Mouse (Mus musculus): ENCODE measurements around the gene Agrn. TPM values are rescaled to one million over a fixed set of nuclear protein-coding genes. Genes with fewer than 3 reads are reported as not detected.
"Not testable (repeated sequence)": the region's sequence is repeated elsewhere in the genome, so short reads cannot be mapped to it uniquely, and the experiment has no call there.

Gene Agrn
- total RNA-seq, 1 experiment from 2014 or later, result 2.1 TPM

DNA sequence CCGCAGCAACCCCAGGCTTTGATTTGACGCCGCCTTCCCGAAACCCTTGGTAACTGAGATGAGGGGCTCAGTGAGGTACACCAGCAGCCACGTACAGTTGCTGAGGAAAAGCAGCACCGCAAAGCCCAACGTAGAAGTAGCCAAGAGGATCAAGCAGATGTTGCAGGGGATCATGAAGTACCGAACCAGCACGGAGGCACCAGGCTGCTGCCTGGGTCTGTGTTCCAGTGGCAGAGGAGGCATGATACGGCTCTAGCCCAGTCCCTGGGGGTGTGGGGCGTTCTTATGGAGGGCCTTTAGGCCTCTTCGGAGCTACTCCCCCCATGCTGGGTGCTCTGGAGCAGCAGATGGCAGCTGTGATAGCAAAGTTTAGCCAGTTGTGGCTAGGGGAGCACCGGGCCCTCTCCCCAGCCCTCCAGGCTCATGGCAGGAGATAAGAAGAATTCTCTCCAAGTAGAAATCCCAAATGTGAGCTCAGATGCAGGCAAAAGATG lies 11.8 kb downstream of the Agrn start:
- no peak for ATAC-seq (replicated peaks in 1 of 2; ENCODE audit: insufficient read depth in 1 of 2, low FRiP score in 2 of 2, low TSS enrichment in 1 of 2, low read depth in 1 of 2, poor library complexity in 2 of 2, severe bottlenecking in 2 of 2)

DNA sequence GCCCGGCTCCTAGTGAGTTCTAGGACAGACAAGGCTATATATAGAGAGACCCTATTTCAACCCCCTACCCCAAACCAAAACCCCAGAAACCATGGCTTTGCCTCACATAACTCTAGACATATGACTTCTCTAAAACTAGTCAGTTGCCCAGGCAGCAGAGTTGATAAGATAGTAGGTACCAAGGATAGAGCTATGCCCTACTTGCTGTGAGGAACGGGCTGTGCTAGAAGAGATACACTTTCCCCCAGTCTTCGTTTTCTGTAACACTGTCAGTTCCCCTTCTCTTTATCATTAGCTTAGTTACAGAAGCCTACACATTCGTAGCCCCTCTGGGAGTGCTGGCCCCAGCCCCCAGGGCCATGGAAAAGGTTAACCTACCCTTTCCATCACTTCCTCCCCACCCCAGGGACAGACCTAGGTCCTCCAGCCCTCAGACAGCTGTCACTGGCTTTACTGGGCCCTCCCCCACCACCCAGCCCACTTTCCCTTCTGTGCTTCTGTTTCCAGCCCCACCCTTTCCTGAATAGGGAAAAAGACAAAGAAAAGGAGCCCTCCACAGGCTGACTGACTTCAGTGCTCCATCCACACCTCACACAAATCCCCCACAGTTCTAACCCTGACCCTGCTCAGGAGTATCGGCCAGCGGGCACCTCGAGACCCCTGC lies 12.9 kb downstream of the Agrn start:
- ATAC-seq (replicated peaks in 1 of 2; ENCODE audit: insufficient read depth in 1 of 2, low FRiP score in 2 of 2, low TSS enrichment in 1 of 2, low read depth in 1 of 2, poor library complexity in 2 of 2, severe bottlenecking in 2 of 2), result no peak

DNA sequence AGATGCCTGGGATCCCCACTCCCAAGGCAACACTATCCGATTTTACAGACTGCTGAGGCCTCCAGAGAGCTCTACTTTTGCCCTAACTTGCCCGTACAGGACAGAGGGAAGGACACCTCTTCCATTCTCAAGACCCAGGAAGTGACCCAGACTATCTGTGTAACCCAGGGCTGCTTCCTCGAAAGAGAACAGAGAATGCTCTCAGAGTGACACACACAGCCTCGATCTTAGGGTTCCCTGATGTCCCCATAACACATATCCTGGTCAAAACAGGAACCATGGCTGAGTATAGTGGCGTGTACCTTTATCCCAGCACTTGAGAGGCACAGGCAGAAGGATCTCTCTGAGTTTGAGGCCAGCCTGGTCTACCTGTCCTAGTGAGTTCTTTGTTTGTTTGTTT lies 13.5 kb downstream of the Agrn start:
- no peak for ATAC-seq (replicated peaks in 1 of 2; ENCODE audit: insufficient read depth in 1 of 2, low FRiP score in 2 of 2, low TSS enrichment in 1 of 2, low read depth in 1 of 2, poor library complexity in 2 of 2, severe bottlenecking in 2 of 2)

DNA sequence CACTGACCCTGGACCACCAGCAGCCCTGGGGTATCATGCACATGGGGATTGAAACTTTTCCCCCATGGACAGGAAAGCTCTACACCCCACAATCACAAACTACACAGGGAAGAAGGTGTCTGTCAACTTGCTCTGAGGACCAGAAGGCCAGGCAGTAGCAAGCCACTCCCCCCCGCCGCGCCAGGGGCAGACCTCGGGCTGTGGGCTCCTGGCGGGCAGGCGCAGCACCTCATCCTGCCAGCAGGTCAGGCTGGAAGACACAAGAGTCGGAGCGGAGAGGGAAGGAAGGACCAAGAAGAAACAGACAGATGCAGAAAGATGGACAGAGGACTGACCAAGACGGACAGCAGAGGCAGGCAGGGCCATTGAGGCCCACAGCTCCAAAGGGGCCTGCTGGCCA lies 19.7 kb downstream of the Agrn start:
- ATAC-seq (replicated peaks in 1 of 2; ENCODE audit: insufficient read depth in 1 of 2, low FRiP score in 2 of 2, low TSS enrichment in 1 of 2, low read depth in 1 of 2, poor library complexity in 2 of 2, severe bottlenecking in 2 of 2), result no peak

DNA sequence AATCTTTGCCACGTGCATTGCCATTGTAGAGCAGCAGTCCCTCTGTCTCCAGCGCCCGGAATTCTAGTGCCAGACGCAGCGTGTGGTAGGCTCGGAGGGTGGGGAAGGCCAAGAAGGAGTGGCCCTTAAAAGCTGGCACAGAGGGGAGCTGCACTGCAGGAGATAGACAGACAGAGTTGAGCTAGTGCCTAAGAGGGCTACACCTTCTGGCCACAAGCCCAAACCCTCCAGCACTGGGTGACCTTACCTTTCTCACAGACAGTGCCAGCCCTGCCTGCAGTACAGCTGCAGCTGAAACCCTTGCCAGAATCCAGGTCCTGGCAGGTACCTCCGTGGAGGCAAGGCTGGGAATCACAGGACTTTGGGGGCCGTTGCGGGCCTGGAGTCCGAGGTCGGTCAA lies 25.5 kb downstream of the Agrn start:
- no peak for ATAC-seq (replicated peaks in 1 of 2; ENCODE audit: insufficient read depth in 1 of 2, low FRiP score in 2 of 2, low TSS enrichment in 1 of 2, low read depth in 1 of 2, poor library complexity in 2 of 2, severe bottlenecking in 2 of 2)

DNA sequence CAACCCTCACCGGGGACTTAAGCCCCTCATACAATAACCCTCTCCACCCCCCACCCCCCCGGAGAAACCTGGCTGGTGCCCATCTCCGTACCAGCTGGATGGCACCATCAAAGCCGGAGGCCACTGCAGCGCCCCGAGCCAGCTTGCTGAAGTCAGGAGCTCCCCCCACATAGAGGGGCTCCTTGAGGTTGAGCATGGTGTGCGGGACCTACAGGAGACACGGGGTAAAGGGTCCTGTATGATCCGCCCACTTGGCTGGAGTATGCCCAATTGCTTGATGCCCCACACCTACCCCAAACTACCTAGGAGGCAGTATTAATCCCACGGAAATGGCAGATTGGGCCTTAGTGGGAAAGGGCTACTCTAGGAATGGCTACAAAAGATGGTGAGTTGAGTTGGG lies 28.2 kb downstream of the Agrn start:
- no peak for ATAC-seq (replicated peaks in 1 of 2; ENCODE audit: insufficient read depth in 1 of 2, low FRiP score in 2 of 2, low TSS enrichment in 1 of 2, low read depth in 1 of 2, poor library complexity in 2 of 2, severe bottlenecking in 2 of 2)

DNA sequence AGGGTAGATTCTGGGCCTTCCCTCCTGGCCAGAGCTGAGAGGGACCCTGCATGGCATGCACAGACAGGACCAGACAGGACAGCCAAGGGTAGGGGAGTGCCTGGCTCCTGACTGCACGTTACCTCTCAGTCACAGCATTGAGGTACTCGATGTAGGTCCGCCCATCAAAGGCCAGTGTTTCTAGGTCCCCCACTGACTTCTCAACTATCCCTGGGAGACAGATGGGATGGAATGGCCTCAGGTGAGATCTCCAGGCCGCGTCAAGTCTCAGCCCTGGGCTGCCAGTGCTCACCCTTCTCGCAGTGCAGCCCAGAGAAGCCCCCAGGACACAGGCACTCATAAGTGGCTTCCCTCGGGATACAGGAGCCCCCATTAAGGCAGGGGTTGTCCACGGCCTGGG lies 28.7 kb downstream of the Agrn start:
- no peak for ATAC-seq (replicated peaks in 1 of 2; ENCODE audit: insufficient read depth in 1 of 2, low FRiP score in 2 of 2, low TSS enrichment in 1 of 2, low read depth in 1 of 2, poor library complexity in 2 of 2, severe bottlenecking in 2 of 2)

DNA sequence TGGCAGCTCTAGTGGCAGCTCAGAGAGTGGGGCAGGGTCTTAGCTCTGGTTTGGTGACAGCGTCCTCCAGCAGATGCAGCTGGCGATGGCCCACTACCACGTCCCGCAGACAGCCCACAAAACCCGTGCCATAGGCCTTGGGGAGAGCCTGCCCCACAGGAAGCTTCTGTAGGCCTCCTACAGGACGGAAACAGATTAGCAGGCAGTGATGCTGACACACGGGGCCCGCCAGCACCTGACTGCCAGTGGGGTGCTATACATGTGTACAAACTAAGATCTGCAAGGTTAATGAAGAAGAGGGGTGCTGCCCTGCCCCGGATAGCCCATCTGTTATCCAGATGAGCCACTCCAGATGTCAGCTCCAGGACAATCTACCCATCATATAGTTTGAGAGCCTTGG lies 30.8 kb downstream of the Agrn start:
- peak; percentile 47 to 52; a peak in 3 of 4 replicates for ATAC-seq (replicated peaks in 1 of 2; ENCODE audit: insufficient read depth in 1 of 2, low FRiP score in 2 of 2, low TSS enrichment in 1 of 2, low read depth in 1 of 2, poor library complexity in 2 of 2, severe bottlenecking in 2 of 2)

DNA sequence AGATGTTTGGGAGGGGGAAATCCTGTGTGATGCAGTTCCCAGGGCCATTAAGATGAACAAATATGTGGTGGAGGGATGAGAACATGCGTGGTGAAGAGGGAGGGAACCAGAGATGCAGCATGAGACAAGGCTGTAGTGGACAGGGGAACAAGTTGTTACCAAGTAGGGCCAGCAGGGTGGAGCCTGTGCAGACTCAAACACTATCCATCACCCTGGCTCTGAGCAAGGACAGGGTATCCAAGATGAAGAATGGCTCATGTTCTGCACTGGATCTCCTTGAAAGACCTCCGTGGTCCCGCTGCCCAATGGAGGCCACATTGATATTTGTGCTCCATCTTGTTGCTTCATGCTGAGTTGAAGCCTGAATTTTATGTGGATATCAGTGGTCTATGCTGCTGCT lies 42.5 kb downstream of the Agrn start:
- ATAC-seq (replicated peaks in 1 of 2; ENCODE audit: insufficient read depth in 1 of 2, low FRiP score in 2 of 2, low TSS enrichment in 1 of 2, low read depth in 1 of 2, poor library complexity in 2 of 2, severe bottlenecking in 2 of 2), result no peak

DNA sequence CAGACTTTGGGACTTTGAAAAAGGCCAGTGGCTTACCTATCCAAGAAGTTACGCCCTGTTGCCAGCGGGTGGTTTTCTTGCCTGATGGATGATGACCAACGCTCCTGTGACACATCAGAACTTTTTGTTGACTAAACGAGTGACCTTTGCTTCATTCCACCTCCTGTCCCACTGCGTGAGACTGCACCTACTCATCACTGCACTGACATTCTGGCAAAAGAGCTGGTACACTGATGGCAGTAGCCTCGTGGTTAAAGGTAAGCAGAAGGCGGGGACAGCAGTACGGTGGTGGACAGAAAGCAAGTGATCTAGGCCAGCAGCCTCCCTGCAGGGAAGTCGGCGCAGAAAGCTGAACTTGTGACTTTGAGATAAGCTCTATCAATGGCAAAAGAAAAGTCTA lies 46.4 kb downstream of the Agrn start:
- not testable (repeated sequence) for ATAC-seq (replicated peaks in 1 of 2; ENCODE audit: insufficient read depth in 1 of 2, low FRiP score in 2 of 2, low TSS enrichment in 1 of 2, low read depth in 1 of 2, poor library complexity in 2 of 2, severe bottlenecking in 2 of 2)

DNA sequence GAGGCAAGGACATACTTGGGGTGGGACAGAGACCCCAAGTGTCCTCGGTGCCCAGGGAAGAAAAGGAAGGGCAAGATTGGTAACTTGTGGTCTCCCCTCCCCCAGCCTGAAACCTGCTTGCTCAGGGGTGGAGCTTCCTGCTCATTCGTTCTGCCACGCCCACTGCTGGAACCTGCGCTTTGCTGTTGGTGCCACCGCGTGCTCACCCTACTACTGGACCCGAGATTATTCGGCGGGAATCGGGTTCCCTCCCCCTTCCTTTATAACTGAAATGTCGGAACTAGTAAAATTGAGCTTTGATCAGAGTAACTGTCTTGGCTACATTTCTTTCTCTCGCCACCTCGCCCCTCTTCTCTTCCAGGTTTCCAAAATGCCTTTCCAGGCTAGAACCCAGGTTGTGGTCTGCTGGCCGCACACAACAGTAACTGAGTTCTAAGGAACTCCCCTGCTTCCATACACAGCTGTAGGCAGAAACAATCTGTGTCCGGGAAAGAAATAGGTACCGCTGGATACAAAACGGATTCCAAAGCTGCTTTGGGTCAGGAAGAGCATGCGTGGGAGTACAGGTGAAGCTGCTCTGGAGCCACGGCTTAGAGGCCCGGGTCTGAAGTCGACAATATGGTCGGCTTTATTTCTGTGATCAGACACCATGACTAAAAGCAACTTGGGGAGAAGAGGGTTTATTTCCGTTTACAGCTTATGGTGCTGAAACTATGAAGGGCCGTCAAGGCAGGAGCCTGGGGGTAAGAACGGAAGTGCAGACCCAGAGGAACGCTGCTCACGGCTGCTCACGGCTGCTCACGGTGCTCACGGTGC lies 60.8 kb downstream of the Agrn start:
- ATAC-seq (replicated peaks in 1 of 2; ENCODE audit: insufficient read depth in 1 of 2, low FRiP score in 2 of 2, low TSS enrichment in 1 of 2, low read depth in 1 of 2, poor library complexity in 2 of 2, severe bottlenecking in 2 of 2), result no peak

DNA sequence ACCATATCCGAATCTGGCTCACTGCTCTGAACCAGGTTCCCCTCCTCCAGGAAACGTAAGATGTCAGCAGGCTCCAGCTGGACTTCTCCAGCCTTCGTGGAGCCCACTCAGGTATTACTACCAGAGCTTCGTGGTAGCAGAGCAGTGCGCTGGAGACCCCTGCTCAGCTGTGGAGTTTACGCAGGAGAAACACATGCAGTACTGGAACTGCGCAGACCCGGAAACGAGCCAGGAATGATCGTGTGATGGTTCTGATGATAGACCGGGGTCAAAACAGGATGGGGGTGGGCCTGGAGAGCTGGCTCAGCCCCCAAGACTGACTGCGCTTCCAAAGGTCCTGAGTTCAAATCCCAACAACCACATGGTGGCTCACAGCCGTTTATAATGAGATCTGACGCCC lies 61.5 kb downstream of the Agrn start:
- no peak for ATAC-seq (replicated peaks in 1 of 2; ENCODE audit: insufficient read depth in 1 of 2, low FRiP score in 2 of 2, low TSS enrichment in 1 of 2, low read depth in 1 of 2, poor library complexity in 2 of 2, severe bottlenecking in 2 of 2)

DNA sequence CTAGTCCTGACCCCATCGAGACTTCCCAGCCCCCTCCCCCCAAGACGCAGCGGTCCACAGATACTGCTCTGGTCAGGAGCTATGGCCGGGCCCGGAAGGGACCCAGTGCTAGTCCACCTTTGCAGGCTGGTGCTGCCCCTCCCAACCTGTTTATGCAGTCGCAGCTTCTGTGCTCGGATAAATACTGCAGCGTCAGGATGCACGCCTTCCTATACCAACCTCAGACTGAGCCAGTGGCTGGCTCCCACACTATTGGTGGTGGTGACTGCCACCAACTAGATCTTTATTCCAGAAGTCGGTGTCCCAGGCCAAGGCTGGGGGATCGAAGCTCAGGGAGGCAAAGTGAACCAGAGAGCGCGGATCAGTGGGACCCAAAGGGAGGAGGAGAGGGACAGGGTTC lies 62.2 kb downstream of the Agrn start:
- no peak for ATAC-seq (replicated peaks in 1 of 2; ENCODE audit: insufficient read depth in 1 of 2, low FRiP score in 2 of 2, low TSS enrichment in 1 of 2, low read depth in 1 of 2, poor library complexity in 2 of 2, severe bottlenecking in 2 of 2)

DNA sequence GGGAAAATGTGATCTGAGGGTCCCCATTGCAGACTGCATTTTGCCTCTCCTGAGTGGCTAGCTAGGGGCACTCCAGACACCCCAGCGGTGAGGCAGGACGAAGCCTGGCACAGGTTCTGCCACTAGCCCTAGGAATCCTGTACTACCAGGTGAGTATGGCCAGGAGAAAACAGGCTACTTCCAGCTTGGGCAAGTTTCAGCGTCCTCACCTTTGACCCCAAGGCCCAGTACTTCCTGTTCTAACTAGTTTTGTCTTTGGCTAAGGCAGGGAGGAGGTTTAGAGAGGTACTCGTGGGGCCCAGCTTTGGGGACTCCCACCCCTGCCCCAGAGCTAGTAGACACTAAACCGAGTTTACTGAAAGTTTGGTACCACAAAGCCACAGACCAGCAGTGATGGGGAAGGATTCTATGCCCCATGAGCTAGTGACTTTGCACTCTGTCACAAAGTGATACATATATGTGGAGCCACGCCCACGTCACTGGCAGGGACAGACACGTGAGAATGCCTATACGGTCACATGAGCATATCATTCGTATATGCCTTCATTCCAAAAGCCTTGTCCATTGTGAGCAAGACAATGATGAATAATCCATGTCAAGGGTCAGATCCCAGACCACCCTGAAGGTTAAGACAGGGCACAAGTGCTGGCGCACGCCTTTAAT lies 63.2 kb downstream of the Agrn start:
- no peak for ATAC-seq (replicated peaks in 1 of 2; ENCODE audit: insufficient read depth in 1 of 2, low FRiP score in 2 of 2, low TSS enrichment in 1 of 2, low read depth in 1 of 2, poor library complexity in 2 of 2, severe bottlenecking in 2 of 2)

DNA sequence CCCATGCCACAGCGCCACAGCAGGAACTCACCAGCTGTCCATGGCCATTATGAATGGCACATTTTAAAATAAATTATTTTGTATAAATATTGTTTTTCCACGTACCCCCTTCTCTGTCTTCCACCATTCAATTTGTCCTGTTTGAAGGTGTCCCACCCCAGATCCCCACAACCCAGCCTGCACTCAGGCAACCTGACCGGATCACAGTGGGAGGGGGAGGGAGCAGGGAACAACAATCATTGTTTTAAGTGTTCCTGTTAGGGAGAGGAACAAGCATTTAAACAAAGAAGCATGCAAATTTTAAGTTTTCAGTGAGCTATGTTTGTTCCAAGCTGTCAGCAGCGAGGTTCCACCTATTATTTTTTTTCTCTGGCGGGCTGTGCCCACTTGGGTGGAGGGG lies 64.0 kb downstream of the Agrn start:
- no peak for ATAC-seq (replicated peaks in 1 of 2; ENCODE audit: insufficient read depth in 1 of 2, low FRiP score in 2 of 2, low TSS enrichment in 1 of 2, low read depth in 1 of 2, poor library complexity in 2 of 2, severe bottlenecking in 2 of 2)

DNA sequence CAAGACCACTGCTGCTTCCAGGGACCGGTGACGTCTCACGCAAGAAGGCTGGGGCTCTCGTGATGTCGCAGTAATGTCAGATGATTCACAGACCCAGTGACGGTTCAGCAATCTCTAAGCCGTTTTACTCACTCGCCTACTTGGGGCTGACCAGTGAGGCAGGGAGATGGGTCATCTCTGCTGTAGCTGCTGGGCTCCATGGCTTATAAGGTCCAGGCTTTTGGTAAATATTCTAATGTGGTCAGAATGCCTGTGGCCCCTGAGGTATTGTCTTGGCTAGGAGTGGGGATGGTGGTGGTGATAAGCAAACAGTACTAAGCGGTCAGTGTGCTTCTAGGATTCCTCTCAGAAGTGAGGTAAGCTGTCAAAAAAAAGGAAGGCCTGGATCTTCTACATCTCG lies 66.3 kb downstream of the Agrn start:
- ATAC-seq (replicated peaks in 1 of 2; ENCODE audit: insufficient read depth in 1 of 2, low FRiP score in 2 of 2, low TSS enrichment in 1 of 2, low read depth in 1 of 2, poor library complexity in 2 of 2, severe bottlenecking in 2 of 2), result no peak

DNA sequence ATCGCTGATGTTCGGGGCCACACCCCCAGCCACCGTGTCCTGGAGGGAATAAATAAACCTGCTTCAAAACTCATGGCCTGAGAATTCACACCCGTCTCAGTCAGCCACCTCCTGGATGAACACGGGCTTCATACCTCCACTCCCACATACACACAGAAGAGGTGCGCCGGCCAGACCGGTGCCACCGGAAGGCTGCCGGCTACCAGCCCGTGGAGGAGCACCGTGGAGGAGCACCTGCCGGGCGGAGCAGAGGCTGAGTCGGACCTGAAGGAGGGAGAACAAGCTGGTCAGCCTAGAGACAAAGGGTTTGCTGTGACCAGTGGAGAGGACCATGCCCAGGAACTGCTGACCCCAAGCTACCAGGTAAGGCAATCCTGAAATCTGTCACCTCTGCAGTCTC lies 66.9 kb downstream of the Agrn start, which contains the start of gene Rnf223:
TSS of gene Rnf223 (plus strand) at position 78 of the 400 bp plus-strand sequence.
- no peak for ATAC-seq (replicated peaks in 1 of 2; ENCODE audit: insufficient read depth in 1 of 2, low FRiP score in 2 of 2, low TSS enrichment in 1 of 2, low read depth in 1 of 2, poor library complexity in 2 of 2, severe bottlenecking in 2 of 2)

DNA sequence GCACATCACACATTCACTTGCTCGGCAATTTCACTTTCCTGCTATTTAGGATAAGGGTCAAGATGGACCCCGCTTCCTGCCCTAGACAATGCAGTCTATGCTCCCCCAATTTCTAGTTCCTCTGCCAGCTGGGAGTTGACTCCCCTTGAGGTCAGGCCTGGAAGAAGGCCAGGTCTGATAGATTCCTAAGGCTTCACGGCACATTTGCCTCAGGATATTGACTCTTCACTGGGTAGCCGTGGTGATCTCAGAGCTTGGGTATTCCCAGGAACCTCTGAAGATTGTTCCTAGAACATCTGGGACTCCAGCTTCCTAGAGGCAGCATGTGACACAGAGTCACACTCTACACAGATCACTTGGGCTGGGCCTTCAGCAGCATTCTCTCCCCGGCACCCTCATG lies 68.5 kb downstream of the Agrn start:
- ATAC-seq (replicated peaks in 1 of 2; ENCODE audit: insufficient read depth in 1 of 2, low FRiP score in 2 of 2, low TSS enrichment in 1 of 2, low read depth in 1 of 2, poor library complexity in 2 of 2, severe bottlenecking in 2 of 2), result no peak
